Mouse (Mus musculus) myocyte (in vitro differentiated cells): ENCODE results near the gene Kdm6b. TPM values are rescaled to one million over a fixed set of nuclear protein-coding genes. Genes with fewer than 3 reads are reported as not detected.
A peak's percentile ranks its signal among the peaks of the same experiment; 100 is the strongest.

Source experiments
- H3K27me3 ChIP-seq: one replicate; pipeline ENCODE4 v1.6.1; 2011; ENCODE audit not compliant: control insufficient read depth, insufficient read depth, insufficient read length
- H3K36me3 ChIP-seq: one replicate; pipeline ENCODE4 v1.6.1; 2011; ENCODE audit not compliant: control insufficient read depth, insufficient read depth
- H3K4me2 ChIP-seq: one replicate; pipeline ENCODE4 v1.6.1; 2011; ENCODE audit warnings: low read depth, control low read depth
- H3K4me3 ChIP-seq: one replicate; pipeline ENCODE4 v1.5.1; 2011; ENCODE audit warnings: mild to moderate bottlenecking, control low read depth, moderate library complexity
- H3K79me2 ChIP-seq: one replicate; pipeline ENCODE4 v1.6.1; 2011; ENCODE audit not compliant: control insufficient read depth, insufficient read depth
- H3ac ChIP-seq: one replicate; pipeline ENCODE4 v1.6.1; 2011; ENCODE audit not compliant: control insufficient read depth, insufficient read length
- CEBPB ChIP-seq: IDR thresholded peaks from 2 replicates; pipeline ENCODE4 v1.6.1; 2011; ENCODE audit warnings: mild to moderate bottlenecking, moderate library complexity; ENCODE audit not compliant: poor library complexity, insufficient read depth, severe bottlenecking
- E2F4 ChIP-seq: IDR thresholded peaks from one replicate; pipeline ENCODE4 v1.6.1; 2011; ENCODE audit warnings: mild to moderate bottlenecking, control low read depth, moderate library complexity; ENCODE audit not compliant: insufficient read depth
- MAX ChIP-seq: IDR thresholded peaks from one replicate; pipeline ENCODE4 v1.6.1; 2011; ENCODE audit warnings: low read depth, mild to moderate bottlenecking, control low read depth
- MYOD1 ChIP-seq, 3 experiments: IDR thresholded peaks; one replicate each; pipeline ENCODE4 v1.6.1; 2011; ENCODE audit warnings: control low read depth in 2 of 3, low read depth in 2 of 3, mild to moderate bottlenecking in 2 of 3, moderate library complexity in 1 of 3; ENCODE audit not compliant: insufficient read length in 2 of 3, control insufficient read depth in 1 of 3
- MYOG ChIP-seq, 3 experiments: IDR thresholded peaks; one replicate each; pipeline ENCODE4 v1.6.1; 2011; ENCODE audit warnings: control low read depth in 2 of 3, low read depth in 2 of 3, mild to moderate bottlenecking in 2 of 3; ENCODE audit not compliant: insufficient read length in 2 of 3, control insufficient read depth in 1 of 3, insufficient read depth in 1 of 3
- POLR2A ChIP-seq: IDR thresholded peaks from one replicate; pipeline ENCODE4 v1.6.1; 2011; ENCODE audit warnings: low read depth, mild to moderate bottlenecking, control low read depth, moderate library complexity; ENCODE audit not compliant: insufficient read length
- POLR2AphosphoS2 ChIP-seq: IDR thresholded peaks from one replicate; pipeline ENCODE4 v1.6.1; 2011; ENCODE audit warnings: low read depth, control low read depth; ENCODE audit not compliant: insufficient read length
- REST ChIP-seq: IDR thresholded peaks from one replicate; pipeline ENCODE4 v1.6.1; 2011; ENCODE audit warnings: mild to moderate bottlenecking, control low read depth, moderate library complexity; ENCODE audit not compliant: insufficient read depth, insufficient read length
- SRF ChIP-seq: IDR thresholded peaks from one replicate; pipeline ENCODE4 v1.6.1; 2011; ENCODE audit warnings: low read depth; ENCODE audit not compliant: control insufficient read depth, insufficient read length
- TCF12 ChIP-seq: IDR thresholded peaks from one replicate; pipeline ENCODE4 v1.6.1; 2011; ENCODE audit warnings: mild to moderate bottlenecking, control low read depth; ENCODE audit not compliant: poor library complexity, insufficient read depth, severe bottlenecking
- TCF3 ChIP-seq: IDR thresholded peaks from one replicate; pipeline ENCODE4 v1.6.1; 2011; ENCODE audit warnings: low read depth, control low read depth; ENCODE audit not compliant: insufficient read length
- USF1 ChIP-seq: IDR thresholded peaks from one replicate; pipeline ENCODE4 v1.6.1; 2011; ENCODE audit warnings: low read depth, mild to moderate bottlenecking, control low read depth, moderate library complexity
- polyA plus RNA-seq: library from polyadenylated mRNA; unstranded; fragments of >200 nt; fragmentation: generic; extraction: Trizol; gene quantifications from one replicate; pipeline ENCODE4 v1.2.1, GENCODE M21; 2012; ENCODE audit warnings: missing spikeins

Gene Kdm6b
- polyA plus RNA-seq, 1 experiment: 31.0 TPM

DNA sequence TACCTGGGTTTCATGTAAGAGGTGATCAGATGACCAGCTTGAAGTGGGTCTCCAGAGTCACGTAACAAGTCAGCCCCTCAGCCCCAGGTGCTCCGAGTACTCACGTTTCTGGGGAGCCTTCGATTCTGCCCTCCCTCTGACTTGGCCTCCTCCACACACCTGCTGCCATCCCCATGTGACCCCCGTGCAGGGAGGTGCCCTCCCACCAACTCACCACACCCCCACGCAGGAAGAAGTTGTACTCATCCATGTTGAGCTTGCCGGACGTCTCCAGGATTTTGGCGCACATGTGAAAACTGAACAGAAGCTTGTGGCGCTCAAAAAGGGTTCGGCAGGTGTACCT is 19.1 kb upstream of the Kdm6b start:
- Histone ChIP-seq H3K36me3 (no peaks in the 10 kb centered on the region), H3ac (no peak overlapping the region), H3K4me2 (no peak overlapping the region), H3K4me3 (no peak overlapping the region), H3K27me3 (no peaks in the 10 kb centered on the region), H3K79me2 (no peaks in the 10 kb centered on the region)
- TF ChIP-seq MYOD1 (IDR thresholded peaks at IDR 0.05; ENCODE audit: control insufficient read depth in 1 of 3, insufficient read length in 2 of 3, low read depth in 2 of 3) (peak in 1 of 3 experiments; percentile 4), MAX (no peak), SRF (no peak), REST (no peak)

DNA sequence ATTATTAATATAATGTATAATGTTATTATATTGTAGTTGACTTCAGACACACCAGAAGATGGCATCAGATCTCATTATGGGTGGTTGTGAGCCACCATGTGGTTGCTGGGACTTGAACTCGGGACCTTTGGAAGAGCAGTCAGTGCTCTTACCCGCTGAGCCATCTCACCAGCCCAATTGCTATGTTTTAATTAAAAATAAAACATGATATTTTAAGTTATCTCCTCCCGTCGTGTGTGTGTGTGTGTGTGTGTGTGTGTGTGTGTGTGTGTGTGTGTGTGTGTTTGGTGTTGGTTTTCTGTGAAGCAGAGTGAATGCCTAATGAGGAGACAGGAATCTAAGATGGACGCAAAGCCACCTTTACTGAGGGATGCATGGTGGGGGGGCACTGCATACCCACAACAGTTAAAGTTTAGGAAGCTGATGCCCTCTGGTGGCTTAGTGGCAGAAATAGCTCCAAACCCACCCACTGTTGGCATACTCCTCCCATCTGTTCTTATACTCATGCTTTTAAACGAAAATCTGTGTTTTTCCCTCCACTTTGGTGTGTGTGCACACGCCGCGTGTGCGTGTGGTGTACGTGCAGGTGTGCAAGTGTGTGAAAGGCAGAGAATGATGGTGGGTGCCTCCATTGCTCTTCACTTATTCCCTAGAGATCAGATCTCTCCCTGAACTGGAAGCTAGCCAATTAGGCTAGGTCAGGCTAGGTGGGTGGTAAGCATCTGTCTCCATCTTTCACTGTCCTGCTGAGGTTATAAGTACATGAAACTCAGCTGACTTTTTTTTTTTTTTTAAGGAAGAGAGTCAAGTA is 18.6 kb upstream of the Kdm6b start:
- no peaks in the 10 kb centered on the region for H3K36me3 ChIP-seq
- TF ChIP-seq MYOD1 (IDR thresholded peaks at IDR 0.05; ENCODE audit: control insufficient read depth in 1 of 3, insufficient read length in 2 of 3, low read depth in 2 of 3): peak in 2 of 3 experiments; percentile 12 to 45
- TF ChIP-seq SRF: no peak
- no peak overlapping the region for H3ac ChIP-seq
- no peaks in the 10 kb centered on the region for H3K27me3 ChIP-seq
- no peaks in the 10 kb centered on the region for H3K79me2 ChIP-seq
- H3K4me3 ChIP-seq: no peak overlapping the region
- peak overlapping the region; percentile 57 for H3K4me2 ChIP-seq

DNA sequence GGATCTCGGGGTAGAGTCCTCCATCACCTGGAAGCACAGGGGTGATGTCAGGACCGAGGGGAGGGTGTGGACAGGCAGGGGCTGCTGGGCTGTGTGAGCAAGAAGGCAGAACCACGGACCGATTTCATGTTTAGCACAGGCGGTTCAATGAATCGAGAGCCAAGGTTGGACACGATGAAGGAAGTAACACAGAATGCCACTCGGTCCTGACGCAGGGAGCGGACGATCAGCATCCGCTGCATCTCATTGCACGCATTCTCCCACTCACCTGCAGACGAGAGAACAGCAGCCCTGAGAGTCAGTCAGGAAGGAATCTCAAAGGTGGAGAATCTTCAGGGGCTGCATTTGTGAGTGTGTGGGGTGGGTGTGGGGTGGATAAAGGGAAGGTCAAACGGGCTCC is 17.2 kb upstream of the Kdm6b start:
- Histone ChIP-seq H3K79me2 (no peaks in the 10 kb centered on the region), H3K4me2 (no peak overlapping the region), H3ac (no peak overlapping the region), H3K27me3 (no peaks in the 10 kb centered on the region), H3K4me3 (no peak overlapping the region), H3K36me3 (no peaks in the 10 kb centered on the region)
- TF ChIP-seq E2F4 (no peak), MAX (no peak), POLR2AphosphoS2 (no peak), USF1 (no peak), TCF12 (no peak), POLR2A (no peak)

- no peak overlapping the region for H3K4me3 ChIP-seq
- peaks cover under 1% of the 10 kb centered on the region for H3K27me3 ChIP-seq
- TF ChIP-seq MAX: no peak
- no peak for TF ChIP-seq TCF12
- TF ChIP-seq REST: no peak
- no peak for TF ChIP-seq MYOG (IDR thresholded peaks at IDR 0.05; ENCODE audit: control insufficient read depth in 1 of 3, insufficient read depth in 1 of 3, insufficient read length in 2 of 3, low read depth in 2 of 3)
- no peak for TF ChIP-seq E2F4
- TF ChIP-seq MYOD1 (IDR thresholded peaks at IDR 0.05; ENCODE audit: control insufficient read depth in 1 of 3, insufficient read length in 2 of 3, low read depth in 2 of 3): no peak
- no peak for TF ChIP-seq POLR2A
- TF ChIP-seq SRF: no peak
- TF ChIP-seq TCF3: no peak
- TF ChIP-seq USF1: no peak
- no peak for TF ChIP-seq POLR2AphosphoS2
- TF ChIP-seq CEBPB: no peak
- H3ac ChIP-seq: no peak overlapping the region
- no peaks in the 10 kb centered on the region for H3K79me2 ChIP-seq
- no peaks in the 10 kb centered on the region for H3K36me3 ChIP-seq
- no peak overlapping the region for H3K4me2 ChIP-seq
Measured at GRCm38 (mm10) chr11:69429313-69429712, 15.8 kb upstream of the Kdm6b start.

DNA sequence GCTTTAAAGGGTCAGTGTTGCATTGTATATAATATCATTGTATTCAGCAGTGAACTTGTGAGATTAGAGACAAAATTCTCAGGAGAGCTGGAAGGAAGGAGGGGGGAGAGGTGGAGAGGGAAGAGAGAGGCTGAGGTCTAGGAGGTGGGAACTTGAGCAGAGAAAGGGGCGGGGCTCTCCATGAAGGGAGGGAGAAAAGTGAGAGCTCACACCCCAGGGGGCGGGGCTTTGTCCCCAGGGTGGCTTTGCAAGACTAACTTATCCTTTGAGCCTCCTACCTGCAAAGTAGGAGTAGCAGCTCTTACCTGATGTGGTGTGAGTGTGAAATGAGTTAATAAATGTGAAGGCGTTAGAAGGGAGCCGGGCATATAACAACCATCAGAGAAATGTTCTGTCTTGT is 15.3 kb upstream of the Kdm6b start:
- Histone ChIP-seq H3ac (no peak overlapping the region), H3K79me2 (no peaks in the 10 kb centered on the region), H3K36me3 (no peaks in the 10 kb centered on the region), H3K4me3 (no peak overlapping the region), H3K4me2 (no peak overlapping the region), H3K27me3 (peaks cover 6% of the 10 kb centered on the region)
- TF ChIP-seq USF1 (no peak), MYOD1 (IDR thresholded peaks at IDR 0.05; ENCODE audit: control insufficient read depth in 1 of 3, insufficient read length in 2 of 3, low read depth in 2 of 3) (no peak), POLR2AphosphoS2 (no peak), REST (no peak)

GRCm38 (mm10) chr11:69426246-69426645 is 12.8 kb upstream of the Kdm6b start:
- no peaks in the 10 kb centered on the region for H3K36me3 ChIP-seq
- TF ChIP-seq TCF12 (no peak), E2F4 (no peak), USF1 (no peak), POLR2A (no peak), POLR2AphosphoS2 (no peak), SRF (no peak), CEBPB (no peak), MYOG (IDR thresholded peaks at IDR 0.05; ENCODE audit: control insufficient read depth in 1 of 3, insufficient read depth in 1 of 3, insufficient read length in 2 of 3, low read depth in 2 of 3) (no peak)
- H3K27me3 ChIP-seq: peaks cover 17% of the 10 kb centered on the region
- H3K4me2 ChIP-seq: no peak overlapping the region
- no peak overlapping the region for H3ac ChIP-seq
- no peak overlapping the region for H3K4me3 ChIP-seq
- no peaks in the 10 kb centered on the region for H3K79me2 ChIP-seq
